Mouse (Mus musculus): Measurements from ENCODE around the gene Acer2. TPM values are rescaled to one million over a fixed set of nuclear protein-coding genes. Genes with fewer than 3 reads are reported as not detected.

Acer2 gene
- total RNA-seq, 4 experiments from 2014 or later: 0.89 to 3.0 (median 2.2) TPM

- no peak for DNase-seq (ENCODE audit: low spot score in 2 of 2)
Observed at GRCm38 (mm10) chr4:86886160-86886878, 12.1 kb downstream of the Acer2 start.

GRCm38 (mm10) chr4:86887879-86888278, 13.7 kb downstream of the Acer2 start:
- DNase-seq (ENCODE audit: low spot score in 2 of 2): no peak

GRCm38 (mm10) chr4:86897411-86897810, 23.2 kb downstream of the Acer2 start:
- DNase-seq (ENCODE audit: low spot score in 2 of 2): no peak

GRCm38 (mm10) chr4:86898791-86899474, 24.7 kb downstream of the Acer2 start:
- DNase-seq (ENCODE audit: low spot score in 2 of 2): no peak

GRCm38 (mm10) chr4:86902351-86902750, 28.2 kb downstream of the Acer2 start:
- DNase-seq (ENCODE audit: low spot score in 2 of 2): no peak

GRCm38 (mm10) chr4:86904969-86905368, 30.8 kb downstream of the Acer2 start:
- DNase-seq (ENCODE audit: low spot score in 2 of 2): no peak

GRCm38 (mm10) chr4:86905869-86906268, 31.7 kb downstream of the Acer2 start:
- no peak for DNase-seq (ENCODE audit: low spot score in 2 of 2)

GRCm38 (mm10) chr4:86911576-86912341, 37.6 kb downstream of the Acer2 start:
- DNase-seq (ENCODE audit: low spot score in 2 of 2): no peak

- no peak for DNase-seq (ENCODE audit: low spot score in 2 of 2)
Observed at GRCm38 (mm10) chr4:86912757-86913156, 38.6 kb downstream of the Acer2 start.

GRCm38 (mm10) chr4:86916062-86916461, 41.9 kb downstream of the Acer2 start:
- DNase-seq (ENCODE audit: low spot score in 2 of 2): no peak

GRCm38 (mm10) chr4:86923476-86924055, 49.4 kb downstream of the Acer2 start:
- no peak for DNase-seq (ENCODE audit: low spot score in 2 of 2)

- DNase-seq (ENCODE audit: low spot score in 2 of 2): peak; percentile 47 to 67
Observed at GRCm38 (mm10) chr4:86924804-86925458, 50.7 kb downstream of the Acer2 start.

- no peak for DNase-seq (ENCODE audit: low spot score in 2 of 2)
Observed at GRCm38 (mm10) chr4:86926997-86927396, 52.8 kb downstream of the Acer2 start.

- no peak for DNase-seq (ENCODE audit: low spot score in 2 of 2)
Observed at GRCm38 (mm10) chr4:86930101-86930635, 56.0 kb downstream of the Acer2 start.

GRCm38 (mm10) chr4:86930636-86931456, 56.6 kb downstream of the Acer2 start:
- DNase-seq (ENCODE audit: low spot score in 2 of 2): peak in 1 of 2 experiments; percentile 8

GRCm38 (mm10) chr4:86933026-86933425, 58.8 kb downstream of the Acer2 start:
- DNase-seq (ENCODE audit: low spot score in 2 of 2): no peak

- DNase-seq (ENCODE audit: low spot score in 2 of 2): no peak
Observed at GRCm38 (mm10) chr4:86936217-86936616, 62.0 kb downstream of the Acer2 start.

GRCm38 (mm10) chr4:86936706-86937105, 62.5 kb downstream of the Acer2 start:
- DNase-seq (ENCODE audit: low spot score in 2 of 2): no peak

GRCm38 (mm10) chr4:86942656-86943055, 68.5 kb downstream of the Acer2 start:
- no peak for DNase-seq (ENCODE audit: low spot score in 2 of 2)

- DNase-seq (ENCODE audit: low spot score in 2 of 2): no peak
Observed at GRCm38 (mm10) chr4:86943296-86943695, 69.1 kb downstream of the Acer2 start.
